Mouse (Mus musculus): ENCODE data around the gene Aacs. TPM values are rescaled to one million over a fixed set of nuclear protein-coding genes. Genes with fewer than 3 reads are reported as not detected.

Gene Aacs
- total and polyA plus RNA-seq, 3 experiments = 21.3 to 48.8 (median 39.8) TPM

- Histone ChIP-seq H3K9ac (ENCODE audit: insufficient read depth, low read depth) (no peak overlapping the region), H3K36me3 (replicated peaks in 1 of 2; ENCODE audit: control insufficient read depth in 1 of 2, insufficient read depth in 1 of 2, low read length in 1 of 2) (peaks cover 28 to 89% of the 10 kb centered on the region in 2 experiments), H3K4me1 (ENCODE audit: control insufficient read depth in 1 of 2, insufficient read depth in 2 of 2) (no peaks in the 10 kb centered on the region), H3K4me3 (replicated peaks in 1 of 3; ENCODE audit: low read depth in 2 of 3, low read length in 2 of 3, poor library complexity in 1 of 3) (no peak overlapping the region), H3K79me2 (replicated peaks; ENCODE audit: control insufficient read depth, extremely low read depth, insufficient read depth, poor library complexity, severe bottlenecking) (no peaks in the 10 kb centered on the region), H3K27ac (ENCODE audit: insufficient read depth, low read depth) (no peak overlapping the region), H3K27me3 (replicated peaks) (no peaks in the 10 kb centered on the region), H3K4me2 (ENCODE audit: insufficient read depth, low read depth, poor library complexity, severe bottlenecking) (no peak overlapping the region), H3K9me3 (replicated peaks; ENCODE audit: low read length) (no peaks in the 10 kb centered on the region)
- dilution Hi-C loops (cut with MboI; ENCODE audit: extremely low pct_ligation_motif_present, extremely low pct_unique_long_range_greater_than_20kb, low sequenced_read_pairs) (no loop called here), in situ Hi-C loops (cut with MboI; ENCODE audit: low pct_ligation_motif_present, low pct_unique_long_range_greater_than_20kb, low sequenced_read_pairs) (no loop called here)
- TF ChIP-seq MAFK (IDR thresholded peaks at IDR 0.05; ENCODE audit: insufficient replicate concordance, low read length) = peak; percentile 59; the same call in 1 of the 2 replicates
- TF ChIP-seq TBP (conservative IDR thresholded peaks at IDR 0.05; ENCODE audit: low read depth, low read length) = no peak
- DNase-seq (ENCODE audit: extremely low read depth) = no peak
Measured at GRCm38 (mm10) chr5:125502186-125502585, 26.6 kb downstream of the Aacs start.

- in situ Hi-C loops (cut with MboI; ENCODE audit: low pct_ligation_motif_present, low pct_unique_long_range_greater_than_20kb, low sequenced_read_pairs) = no loop called here
- Histone ChIP-seq H3K9ac (ENCODE audit: insufficient read depth, low read depth) (no peak overlapping the region), H3K36me3 (replicated peaks in 1 of 2; ENCODE audit: control insufficient read depth in 1 of 2, insufficient read depth in 1 of 2, low read length in 1 of 2) (peaks cover 30 to 89% of the 10 kb centered on the region in 2 experiments), H3K9me3 (replicated peaks; ENCODE audit: low read length) (peaks cover 2% of the 10 kb centered on the region), H3K79me2 (replicated peaks; ENCODE audit: control insufficient read depth, extremely low read depth, insufficient read depth, poor library complexity, severe bottlenecking) (no peaks in the 10 kb centered on the region), H3K27ac (ENCODE audit: insufficient read depth, low read depth) (no peak overlapping the region), H3K4me1 (ENCODE audit: control insufficient read depth in 1 of 2, insufficient read depth in 2 of 2) (no peaks in the 10 kb centered on the region), H3K4me2 (ENCODE audit: insufficient read depth, low read depth, poor library complexity, severe bottlenecking) (no peak overlapping the region), H3K4me3 (replicated peaks in 1 of 3; ENCODE audit: low read depth in 2 of 3, low read length in 2 of 3, poor library complexity in 1 of 3) (no peak overlapping the region), H3K27me3 (replicated peaks) (no peaks in the 10 kb centered on the region)
- dilution Hi-C loops (cut with MboI; ENCODE audit: extremely low pct_ligation_motif_present, extremely low pct_unique_long_range_greater_than_20kb, low sequenced_read_pairs) = no loop called here
- TF ChIP-seq TCF12 (IDR thresholded peaks at IDR 0.05; ENCODE audit: low read depth, low read length) = no peak
- no peak for TF ChIP-seq CHD1 (IDR thresholded peaks at IDR 0.05; ENCODE audit: low read depth, low read length)
- no peak for TF ChIP-seq USF1 (IDR thresholded peaks at IDR 0.05; ENCODE audit: low read depth, low read length)
- TF ChIP-seq HCFC1 (IDR thresholded peaks at IDR 0.05; ENCODE audit: low read depth, low read length) = no peak
- TF ChIP-seq EP300 (IDR thresholded peaks at IDR 0.05; ENCODE audit: low read length) = no peak
- no peak for TF ChIP-seq MAZ (IDR thresholded peaks at IDR 0.05; ENCODE audit: low read depth, low read length)
- no peak for TF ChIP-seq ZMIZ1 (IDR thresholded peaks at IDR 0.05; ENCODE audit: low read depth, low read length)
- no peak for TF ChIP-seq MAX (IDR thresholded peaks at IDR 0.05; ENCODE audit: low read length)
- no peak for TF ChIP-seq RAD21 (IDR thresholded peaks at IDR 0.05; ENCODE audit: low read depth, low read length)
- no peak for TF ChIP-seq MAFK (IDR thresholded peaks at IDR 0.05; ENCODE audit: insufficient replicate concordance, low read length)
- no peak for TF ChIP-seq E2F4 (IDR thresholded peaks at IDR 0.05; ENCODE audit: insufficient replicate concordance, low read depth, low read length)
- TF ChIP-seq UBTF (IDR thresholded peaks at IDR 0.05; ENCODE audit: low read depth, low read length) = no peak
- no peak for TF ChIP-seq JUND (conservative IDR thresholded peaks at IDR 0.05; ENCODE audit: low read depth, low read length)
- TF ChIP-seq IRF4 (IDR thresholded peaks at IDR 0.05; ENCODE audit: low read depth, low read length) = no peak
- TF ChIP-seq ZC3H11A (IDR thresholded peaks at IDR 0.05; ENCODE audit: low read depth, low read length) = no peak
- no peak for TF ChIP-seq USF2 (conservative IDR thresholded peaks at IDR 0.05; ENCODE audit: low read depth, low read length)
- no peak for TF ChIP-seq MXI1 (IDR thresholded peaks at IDR 0.05; ENCODE audit: low read depth, low read length)
- no peak for TF ChIP-seq RCOR1 (conservative IDR thresholded peaks at IDR 0.05; ENCODE audit: low read depth, low read length)
- no peak for DNase-seq (ENCODE audit: extremely low read depth)
Measured at GRCm38 (mm10) chr5:125503628-125504027, 28.0 kb downstream of the Aacs start.
